Mouse (Mus musculus): ENCODE measurements around the gene Samd8. TPM values are rescaled to one million over a fixed set of nuclear protein-coding genes. Genes with fewer than 3 reads are reported as not detected.

The Samd8 gene
- polyA plus RNA-seq, 1 experiment: 9.6 TPM

- no peak for DNase-seq (ENCODE audit: low spot score)
Measured at GRCm38 (mm10) chr14:21825786-21826491, 75.6 kb downstream of the Samd8 start.

DNA sequence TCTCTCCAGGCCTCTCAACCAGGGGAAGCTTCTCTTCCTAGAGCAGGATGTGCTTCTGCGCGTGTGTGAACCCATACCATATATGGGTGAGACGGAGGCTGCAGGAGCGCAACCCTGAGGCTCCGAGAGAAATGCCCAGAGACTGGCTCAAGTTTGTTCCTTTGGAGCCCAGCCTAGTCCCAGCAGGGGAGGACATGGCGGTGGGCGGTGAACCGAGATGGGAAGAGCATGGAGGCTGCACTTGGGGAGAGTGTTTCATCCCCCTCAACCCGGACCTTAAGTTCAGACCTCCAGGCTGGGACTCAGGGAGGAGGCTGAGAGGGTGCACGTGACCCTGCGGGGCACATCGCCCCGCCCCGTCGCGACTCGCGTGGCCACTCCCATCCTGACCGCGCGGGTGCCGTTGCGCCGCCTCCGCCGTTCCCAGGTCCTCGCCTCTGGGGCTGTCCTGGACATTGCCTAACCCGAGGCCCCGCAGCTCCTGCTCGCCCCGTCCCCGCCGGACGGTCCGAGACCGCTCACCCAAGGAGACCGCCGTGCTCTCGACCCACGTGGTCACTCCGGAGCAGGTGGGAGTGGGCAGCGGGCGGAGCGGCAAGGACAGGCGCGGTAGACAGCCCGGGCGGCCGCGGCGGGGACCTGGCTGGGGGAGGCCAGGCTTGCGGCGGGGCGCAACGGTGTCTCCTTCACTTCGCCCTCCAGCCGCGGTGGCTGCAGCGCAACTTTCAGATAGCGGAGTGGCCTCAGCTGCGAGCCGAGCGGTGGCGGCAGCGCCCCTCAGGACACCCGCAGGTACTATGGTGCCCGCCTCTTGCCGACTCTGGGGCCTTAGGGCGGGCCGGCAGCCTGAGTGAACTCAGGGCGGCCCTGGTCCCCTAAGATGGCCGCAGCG is 80.8 kb downstream of the Samd8 start:
- DNase-seq (ENCODE audit: low spot score): peak; percentile 98

GRCm38 (mm10) chr14:21831830-21832403 is 81.6 kb downstream of the Samd8 start:
- no peak for DNase-seq (ENCODE audit: low spot score)

GRCm38 (mm10) chr14:21838336-21839017 is 88.1 kb downstream of the Samd8 start:
- no peak for DNase-seq (ENCODE audit: low spot score)

GRCm38 (mm10) chr14:21841819-21842592 is 91.7 kb downstream of the Samd8 start:
- no peak for DNase-seq (ENCODE audit: low spot score)

- DNase-seq (ENCODE audit: low spot score): no peak
Measured at GRCm38 (mm10) chr14:21843263-21843662, 92.9 kb downstream of the Samd8 start.

GRCm38 (mm10) chr14:21846827-21847380 is 96.6 kb downstream of the Samd8 start:
- no peak for DNase-seq (ENCODE audit: low spot score)

DNA sequence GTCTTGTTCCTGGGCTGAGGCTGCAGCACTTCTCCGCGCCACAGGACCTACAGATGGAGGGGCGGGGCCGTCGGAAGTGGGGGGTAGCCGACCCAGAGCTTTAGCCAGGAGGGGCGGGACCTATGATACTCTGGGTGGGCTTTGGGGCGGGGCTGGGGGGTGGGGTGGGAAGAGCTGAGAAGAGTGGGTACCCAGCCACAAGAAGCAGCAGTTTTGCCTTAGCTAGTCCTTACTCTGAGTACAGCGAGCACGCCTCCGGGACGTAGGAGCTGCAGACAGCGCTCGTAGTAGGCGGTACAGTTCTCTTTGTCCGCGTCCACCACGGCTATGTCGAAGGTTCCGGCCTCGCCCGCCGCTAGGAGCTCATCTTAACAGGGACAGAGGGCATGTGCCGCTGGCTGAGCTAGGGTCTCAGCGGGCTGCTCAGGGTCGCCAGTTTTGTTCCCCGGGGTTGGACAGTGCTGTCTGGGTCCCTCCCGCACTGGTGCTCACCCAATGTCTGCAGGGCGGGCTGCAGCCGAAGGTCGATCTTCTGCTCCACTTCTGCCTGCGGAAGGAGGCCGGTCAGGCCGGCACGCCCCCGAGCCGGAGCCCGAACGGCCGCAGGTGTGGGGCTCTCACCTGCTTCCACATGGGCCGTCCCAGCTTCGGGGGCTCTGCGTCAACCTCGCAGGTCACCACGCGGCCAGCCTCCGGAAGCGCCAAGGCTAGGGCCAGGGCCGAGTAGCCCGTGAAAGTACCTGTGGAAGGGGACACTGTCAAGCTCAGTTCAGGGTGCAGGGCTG is 97.2 kb downstream of the Samd8 start:
- DNase-seq (ENCODE audit: low spot score): no peak

Other genes starting within 250 kb of the Samd8 start
- gene Dupd1, start 36.0 kb upstream of the Samd8 start, polyA plus RNA-seq (2012; rRNA removed): not detected in 2 replicates
- gene Dusp13, start 650 bp downstream of the Samd8 start, polyA plus RNA-seq (2012; rRNA removed): 0.33 TPM in 1 of 2 replicates, not detected in the other
- gene Vdac2, start 74.7 kb downstream of the Samd8 start, polyA plus RNA-seq (2012; rRNA removed): 199 and 227 TPM in 2 replicates
- 13.2 and 13.9 TPM in 2 replicates for gene Comtd1, start 98.4 kb downstream of the Samd8 start, polyA plus RNA-seq (2012; rRNA removed)
- gene Zfp503, start 239.1 kb downstream of the Samd8 start, polyA plus RNA-seq (2012; rRNA removed): 14.3 and 26.0 TPM in 2 replicates

Measured in urinary bladder, adult 2 months (tissue).